Mouse (Mus musculus) heart, postnatal 14 days (tissue): Measurements from ENCODE around the gene Olfr598. TPM values are rescaled to one million over a fixed set of nuclear protein-coding genes. Genes with fewer than 3 reads are reported as not detected.
"Not testable (repeated sequence)": the region's sequence is repeated elsewhere in the genome, so short reads cannot be mapped to it uniquely, and the experiment has no call there.

Experiments
- DNase-seq, 2 experiments: peaks; one replicate each; pipeline ENCODE4 v3.0.0; 2021 to 2022
- intact Hi-C: fragments of 180-260 bp; cut with DNase I; formaldehyde crosslinking; loops from one replicate; pipeline ENCODE4 v1.15.1; 2025
- long read RNA-seq, 2 experiments: library from polyadenylated mRNA; stranded (forward); transcript quantifications; one replicate each; pipeline ENCODE4 v2.0.0; 2021
- total RNA-seq, 2 experiments: library from RNA; stranded (reverse); gene quantifications; 2 replicates each; pipeline ENCODE4 v1.2.3; 2021

The Olfr598 gene
- not detected for total RNA-seq
- long read RNA-seq, experiment 1, result 0 reads
- long read RNA-seq, experiment 2, result 0 reads

GRCm38 (mm10) chr7:103323268-103323667 is at the start of gene Olfr598:
Gene Olfr598 (plus strand): TSS chr7:103323568.
- intact Hi-C loops, result no loop called here
- no peak for DNase-seq

DNA sequence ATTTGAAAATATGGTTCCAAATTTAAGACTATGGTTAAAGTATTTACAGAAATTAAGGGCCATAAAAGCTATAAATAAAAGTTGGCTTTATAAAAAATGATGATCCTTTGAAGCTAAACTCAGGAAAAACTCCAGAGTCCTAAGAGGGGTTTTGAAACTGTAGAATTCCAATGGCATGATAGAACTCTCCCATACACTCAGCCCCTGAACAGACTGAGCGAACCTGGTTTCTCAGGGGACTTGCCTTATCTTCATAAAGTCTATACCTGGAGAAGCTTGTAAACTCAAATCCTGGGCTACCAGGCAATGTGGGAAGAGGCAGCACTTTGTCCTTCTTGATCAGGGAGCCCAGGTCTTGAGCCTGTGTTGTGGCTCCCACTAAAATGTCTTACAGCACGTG is 18.0 kb upstream of the Olfr598 start, which contains the start of gene Olfr596:
Gene Olfr596, plus strand, starts transcription at position 301 of the 400 bp plus-strand sequence.
- not testable (repeated sequence) for DNase-seq
- intact Hi-C loops, result loop anchor here (5.0 kb wide), 1 partner anchor 82 kb away; the partner anchor contains the start of gene Olfr603

- intact Hi-C loops, DNase-seq: not testable (repeated sequence)
Observed at GRCm38 (mm10) chr7:103316015-103316414, 7.4 kb upstream of the Olfr598 start, which contains the start of gene Olfr597. Gene Olfr597 (plus strand): TSS chr7:103316315.

- intact Hi-C loops, result no loop called here
- no peak for DNase-seq
Observed at GRCm38 (mm10) chr7:103335617-103336016, 12.2 kb downstream of the Olfr598 start, which contains the start of gene Olfr599. Gene Olfr599 (plus strand): TSS chr7:103335917.

DNA sequence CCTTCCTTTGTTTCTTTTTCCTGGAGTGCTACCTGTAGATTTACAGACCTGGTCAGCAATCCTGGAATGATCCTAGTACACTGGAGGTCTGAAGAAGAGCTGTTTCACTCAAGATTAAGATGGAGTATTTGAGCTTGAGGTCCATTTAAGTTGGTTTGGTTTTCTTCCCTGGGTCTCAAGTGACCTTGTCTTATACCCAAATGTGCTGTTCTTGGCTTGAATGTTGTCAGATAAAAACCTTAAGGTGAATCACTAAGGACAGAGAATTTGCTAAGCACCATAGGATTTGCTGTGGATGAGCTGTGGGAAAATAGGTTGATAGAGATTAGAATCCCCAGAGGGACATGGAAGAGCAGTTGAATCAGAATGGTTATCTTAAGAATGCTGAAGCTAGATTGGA is 26.2 kb downstream of the Olfr598 start, which contains the start of gene Olfr600:
Gene Olfr600, minus strand, starts transcription at position 101 of the 400 bp plus-strand sequence.
- no peak for DNase-seq
- intact Hi-C loops, result no loop called here

- DNase-seq, result no peak
- intact Hi-C loops, result no loop called here
Observed at GRCm38 (mm10) chr7:103362555-103362954, 39.2 kb downstream of the Olfr598 start, which contains the start of gene Olfr601. Gene Olfr601 (minus strand): TSS chr7:103362655.

Other genes starting within 250 kb of the Olfr598 start
- not detected for gene Olfr584, start 241.7 kb upstream of the Olfr598 start, total RNA-seq
- gene Olfr585, start 225.8 kb upstream of the Olfr598 start, total RNA-seq, result not detected
- not detected for gene Olfr586, start 197.9 kb upstream of the Olfr598 start, total RNA-seq
- not detected for gene Olfr588-ps1, start 182.7 kb upstream of the Olfr598 start, total RNA-seq
- gene Olfr589, start 167.2 kb upstream of the Olfr598 start, total RNA-seq, result not detected
- not detected for gene Olfr591, start 145.2 kb upstream of the Olfr598 start, total RNA-seq
- gene Olfr592, start 138.8 kb upstream of the Olfr598 start, total RNA-seq, result not detected
- not detected for gene Olfr593, start 111.7 kb upstream of the Olfr598 start, total RNA-seq
- gene Olfr594, start 106.6 kb upstream of the Olfr598 start, total RNA-seq, result not detected
- gene Usp17ld, start 71.1 kb upstream of the Olfr598 start, total RNA-seq, result not detected
- not detected for gene Olfr596, start 17.9 kb upstream of the Olfr598 start, total RNA-seq
- gene Olfr597, start 7.3 kb upstream of the Olfr598 start, total RNA-seq, result not detected
- not detected for gene Olfr599, start 12.3 kb downstream of the Olfr598 start, total RNA-seq
- gene Olfr600, start 26.1 kb downstream of the Olfr598 start, total RNA-seq, result not detected
- gene Olfr601, start 39.1 kb downstream of the Olfr598 start, total RNA-seq, result not detected
- gene Olfr603, start 62.6 kb downstream of the Olfr598 start, total RNA-seq, result not detected
- gene Usp17lc, start 91.5 kb downstream of the Olfr598 start, total RNA-seq, result not detected
- gene Olfr605, start 121.9 kb downstream of the Olfr598 start, total RNA-seq, result not detected
- gene Olfr606, start 125.5 kb downstream of the Olfr598 start, total RNA-seq, result not detected
- gene Olfr607, start 140.6 kb downstream of the Olfr598 start, total RNA-seq, result not detected
- not detected for gene Olfr608, start 146.3 kb downstream of the Olfr598 start, total RNA-seq
- gene Olfr609, start 174.5 kb downstream of the Olfr598 start, total RNA-seq, result not detected
- not detected for gene Olfr610, start 188.6 kb downstream of the Olfr598 start, total RNA-seq
- gene Olfr611, start 197.3 kb downstream of the Olfr598 start, total RNA-seq, result not detected
- not detected for gene Olfr612, start 219.1 kb downstream of the Olfr598 start, total RNA-seq
- not detected for gene Olfr613, start 224.5 kb downstream of the Olfr598 start, total RNA-seq
- gene Olfr615, start 232.5 kb downstream of the Olfr598 start, total RNA-seq, result not detected
- not detected for gene Olfr616, start 245.6 kb downstream of the Olfr598 start, total RNA-seq
- gene Olfr617, start 249.5 kb downstream of the Olfr598 start, total RNA-seq, result not detected